Mouse (Mus musculus) thymus, postnatal 0 days (tissue): ENCODE results near the gene Plaur. TPM values are rescaled to one million over a fixed set of nuclear protein-coding genes. Genes with fewer than 3 reads are reported as not detected.

Source experiments
- DNase-seq: peaks from one replicate; pipeline ENCODE4 v3.0.0-alpha.2; 2015; ENCODE audit warnings: low spot score
- polyA plus RNA-seq: library from polyadenylated mRNA; unstranded; fragments of >200 nt; fragmentation: Nextera tagmentation; extraction: Ambion mirVana; gene quantifications from 2 replicates; pipeline ENCODE4 v1.2.1, GENCODE M21; 2015

Gene Plaur
- polyA plus RNA-seq, 1 experiment from 2014 or later: 3.0 TPM

- DNase-seq: no peak
Observed at GRCm38 (mm10) chr7:24445266-24445926, 16.9 kb upstream of the Plaur start.

GRCm38 (mm10) chr7:24446697-24447340, 15.5 kb upstream of the Plaur start:
- DNase-seq: no peak

DNA sequence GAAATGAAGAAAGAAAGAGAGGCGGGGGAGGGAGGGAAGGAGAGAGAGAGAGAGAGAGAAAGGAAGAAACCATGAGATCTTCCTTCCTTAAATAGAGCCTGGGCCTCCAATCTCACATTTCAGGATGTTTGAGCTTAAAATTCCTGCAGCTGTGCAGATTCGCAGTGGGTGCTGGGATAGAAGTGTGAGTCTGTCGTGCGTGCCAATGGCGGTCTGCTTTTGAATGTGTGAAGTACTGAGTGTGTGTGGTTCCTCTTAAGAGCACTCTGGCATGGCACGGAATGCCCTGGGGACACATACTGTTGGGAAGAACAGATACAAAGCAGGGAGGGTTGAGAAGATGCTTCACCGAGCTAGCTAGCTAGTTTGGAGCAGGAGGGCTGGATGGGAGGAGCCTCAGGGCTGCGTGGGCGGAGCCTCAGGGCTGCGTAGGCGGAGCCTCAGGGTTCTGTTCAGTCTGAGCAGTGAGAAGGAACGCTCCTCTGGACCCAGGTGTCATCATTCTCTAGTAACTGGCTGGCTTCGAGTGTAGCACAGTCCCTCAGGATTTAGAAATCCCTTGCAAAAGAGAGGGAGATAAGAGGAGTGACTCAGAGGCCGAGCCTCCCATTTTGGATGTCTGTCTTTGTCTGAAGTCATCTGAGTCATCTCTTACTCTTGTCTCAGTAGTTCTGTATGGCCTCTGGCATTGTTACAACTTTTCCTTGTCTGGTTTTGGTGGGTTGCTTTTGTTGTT, 13.3 kb upstream of the Plaur start:
- DNase-seq: no peak

DNA sequence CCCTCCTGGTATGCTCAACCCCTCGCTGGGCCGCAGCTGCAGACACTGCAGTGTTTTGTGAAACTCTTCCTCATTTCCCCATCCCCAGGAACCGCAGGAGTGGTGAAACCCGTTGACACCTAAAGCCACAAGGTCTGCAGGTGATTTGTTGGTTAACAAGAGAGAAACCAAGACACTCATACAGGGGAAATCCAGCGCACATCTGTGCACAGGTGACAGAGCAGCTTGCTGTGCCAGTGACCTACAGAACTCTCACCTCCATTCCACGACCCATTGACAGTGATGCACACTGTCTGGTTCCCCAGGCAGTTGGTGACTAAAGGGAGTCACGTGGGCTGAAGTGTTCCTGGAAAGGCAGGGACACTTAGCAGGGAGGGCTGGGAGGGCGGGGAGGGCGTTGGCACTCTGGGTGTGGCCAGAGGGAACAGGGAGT, 11.7 kb upstream of the Plaur start:
- DNase-seq: peak; percentile 64

- DNase-seq: peak; percentile 55
Observed at GRCm38 (mm10) chr7:24451855-24452311, 10.4 kb upstream of the Plaur start, which contains the start of gene Irgc1. TSS of gene Irgc1 (minus strand) at chr7:24452297.

DNA sequence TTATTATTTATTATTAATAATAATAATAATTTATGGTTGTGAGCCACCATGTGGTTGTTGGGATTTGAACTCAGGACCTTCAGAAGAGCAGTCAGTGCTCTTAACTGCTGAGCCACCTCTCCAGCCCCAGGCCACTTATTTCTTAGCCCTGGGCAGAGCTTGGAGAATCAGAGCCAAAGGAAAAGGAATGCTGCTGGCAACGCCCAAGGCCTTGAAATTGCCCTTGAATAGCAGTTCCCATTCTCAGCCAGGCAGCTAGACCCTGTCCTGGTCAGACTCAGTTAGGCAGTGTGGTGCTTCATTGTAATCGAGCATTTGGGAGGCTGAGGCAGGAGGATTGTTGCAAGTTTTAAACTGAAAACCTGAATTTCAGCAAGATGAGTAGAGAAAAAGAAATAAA, 8.1 kb upstream of the Plaur start:
- no peak for DNase-seq

GRCm38 (mm10) chr7:24455726-24456125, 6.6 kb upstream of the Plaur start:
- no peak for DNase-seq

DNA sequence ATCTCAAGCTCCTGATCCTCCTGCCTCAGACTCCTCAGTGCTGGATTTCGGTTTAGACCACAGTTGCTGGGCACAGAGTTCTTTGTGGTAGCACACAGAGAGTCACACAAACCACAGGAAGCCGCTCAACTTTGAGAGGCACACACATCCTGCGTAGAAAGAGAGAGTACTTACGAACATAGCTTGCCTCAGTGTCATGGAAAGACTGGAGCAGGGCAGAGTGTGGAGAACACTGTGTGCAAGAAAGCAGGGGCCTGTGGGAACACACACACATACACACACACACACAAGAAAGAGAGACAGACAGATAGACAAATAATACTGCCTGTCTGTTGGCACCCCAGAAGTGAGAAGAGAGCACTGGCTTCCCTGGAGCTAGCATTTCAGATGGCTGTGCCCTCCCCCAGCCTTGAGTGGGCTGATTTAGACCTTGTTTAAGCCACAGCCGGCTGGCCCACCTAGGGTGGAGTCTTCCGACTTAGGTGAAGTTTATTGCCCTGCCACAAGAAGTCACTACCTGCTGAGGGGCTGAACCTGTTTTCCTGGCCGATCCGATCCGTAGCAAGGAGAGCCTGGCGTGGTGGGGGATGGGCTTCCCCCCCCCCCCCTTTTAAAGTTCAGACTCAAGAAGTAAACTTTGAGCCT, 4.4 kb upstream of the Plaur start:
- DNase-seq: peak; percentile 92

GRCm38 (mm10) chr7:24459440-24459839, 2.8 kb upstream of the Plaur start:
- no peak for DNase-seq

DNA sequence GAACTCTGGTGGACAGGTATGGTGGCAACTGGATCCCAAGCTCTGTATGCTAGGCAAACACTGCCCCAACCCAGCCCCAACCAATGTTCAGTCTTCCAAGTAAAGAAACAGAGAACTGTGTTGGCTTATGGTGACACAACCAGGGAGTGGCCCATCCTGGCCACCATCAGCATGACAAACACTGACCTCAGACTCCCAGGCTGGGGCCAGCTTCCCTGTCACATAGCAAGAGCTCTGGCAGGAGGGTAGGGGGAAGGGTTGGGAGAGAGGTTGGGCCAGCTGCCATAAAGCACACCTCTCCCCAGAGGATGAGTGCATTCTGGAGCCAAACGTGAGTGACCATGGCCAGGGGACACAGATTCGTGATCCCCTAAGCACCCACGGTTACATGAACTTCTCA, 2.4 kb upstream of the Plaur start:
- no peak for DNase-seq

GRCm38 (mm10) chr7:24461376-24462051, 770 bp upstream of the Plaur start:
- DNase-seq: no peak

DNA sequence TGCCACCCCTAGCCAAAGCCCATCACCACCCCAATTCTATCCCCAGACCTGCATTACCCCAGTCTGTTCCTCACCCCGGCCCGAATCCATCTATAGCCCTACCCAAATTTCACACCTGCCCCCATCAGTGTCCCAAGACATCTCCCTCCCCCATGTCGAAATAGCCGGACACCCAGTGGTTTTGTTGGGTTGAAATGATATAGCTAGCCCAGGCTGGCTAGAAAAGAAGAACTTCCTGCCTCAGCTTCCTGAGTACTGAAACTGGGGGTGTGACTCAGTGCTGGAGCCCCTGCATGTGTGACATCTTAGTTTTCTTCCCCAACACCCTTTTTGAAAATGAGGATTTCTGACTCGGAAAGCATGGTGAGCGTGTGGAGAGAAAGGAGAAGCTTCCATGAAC, 4.6 kb downstream of the Plaur start:
- DNase-seq: no peak

- DNase-seq: peak; percentile 81
Observed at GRCm38 (mm10) chr7:24467886-24468285, 5.6 kb downstream of the Plaur start.

DNA sequence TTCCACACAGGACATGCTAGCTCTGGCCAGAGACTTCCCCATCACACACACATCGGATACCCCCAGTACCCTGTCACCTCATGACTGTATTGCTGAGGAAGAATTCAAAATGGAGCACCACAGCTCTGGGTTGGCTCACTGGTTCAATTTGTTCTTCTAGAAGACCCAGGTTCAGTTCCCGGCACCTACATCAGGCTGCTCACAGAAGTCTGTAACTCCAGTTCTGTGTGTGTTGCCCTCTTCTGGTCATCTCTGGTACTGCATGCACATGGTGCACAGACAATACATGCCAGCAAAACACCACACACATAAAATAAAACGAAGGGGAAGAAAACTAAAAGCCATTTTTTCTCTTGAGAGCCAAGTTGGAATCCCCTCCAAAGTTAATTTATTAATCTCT, 6.8 kb downstream of the Plaur start:
- no peak for DNase-seq

- no peak for DNase-seq
Observed at GRCm38 (mm10) chr7:24470356-24470755, 8.1 kb downstream of the Plaur start.

DNA sequence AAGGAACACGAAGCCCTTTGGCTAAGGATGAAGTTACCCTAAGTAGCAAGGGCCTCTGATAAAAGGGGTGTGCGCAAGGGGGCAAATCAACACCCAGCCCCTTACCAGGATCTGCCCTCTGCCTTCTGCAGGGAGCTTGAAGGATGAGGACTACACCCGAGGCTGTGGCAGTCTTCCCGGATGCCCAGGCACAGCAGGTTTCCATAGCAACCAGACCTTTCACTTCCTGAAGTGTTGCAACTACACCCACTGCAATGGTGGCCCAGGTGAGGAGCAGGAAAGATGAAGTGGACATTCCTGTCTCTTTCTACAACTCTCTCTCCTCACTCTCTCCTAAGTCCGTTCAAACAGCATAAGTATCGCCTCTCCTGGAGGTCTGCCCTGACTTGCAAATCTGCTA, 10.2 kb downstream of the Plaur start:
- DNase-seq: no peak

DNA sequence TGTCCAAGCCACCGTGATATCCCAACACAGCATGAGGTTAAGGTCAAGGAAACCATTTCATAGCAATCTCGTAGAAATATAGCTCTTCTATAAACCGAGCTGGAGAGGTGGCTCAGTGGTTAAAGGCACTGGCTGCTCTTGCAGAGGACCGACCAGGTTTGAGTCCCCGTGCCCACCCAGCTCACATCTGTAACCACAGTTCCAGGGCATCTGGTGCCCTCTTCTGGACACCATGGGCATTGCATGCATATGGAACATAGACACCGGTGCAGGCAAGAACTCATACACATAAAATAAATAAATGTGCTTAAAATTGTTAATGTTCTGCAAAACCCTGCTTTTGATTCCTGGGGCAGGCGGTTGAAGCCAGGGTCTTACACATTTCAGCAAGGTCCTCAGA, 10.7 kb downstream of the Plaur start:
- peak; percentile 60 for DNase-seq

DNA sequence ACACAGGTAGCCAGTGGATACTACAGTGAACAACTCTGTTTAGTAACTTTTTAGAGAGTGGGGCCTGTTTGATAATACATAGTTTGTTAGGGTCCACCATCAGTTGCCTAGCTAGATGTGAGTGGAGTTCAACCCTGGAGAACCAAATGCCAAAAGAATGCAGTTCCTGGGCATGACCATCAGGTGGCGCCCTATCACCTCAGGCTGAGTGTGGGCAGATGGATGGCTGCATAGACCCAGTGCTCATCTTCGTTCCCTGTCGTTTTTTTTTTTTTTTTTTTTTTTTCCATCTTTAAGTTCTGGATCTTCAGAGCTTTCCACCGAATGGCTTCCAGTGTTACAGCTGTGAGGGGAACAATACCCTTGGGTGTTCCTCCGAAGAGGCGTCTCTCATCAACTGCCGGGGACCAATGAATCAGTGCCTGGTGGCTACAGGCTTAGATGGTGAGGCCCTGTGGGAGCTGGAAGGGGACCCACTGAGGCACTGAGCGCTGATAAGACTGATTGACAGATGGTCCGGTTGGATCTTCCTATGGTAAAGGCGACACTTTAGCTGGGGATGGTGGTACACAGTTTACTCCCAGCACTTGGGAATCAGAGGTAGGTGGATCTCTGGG, 11.7 kb downstream of the Plaur start:
- peak; percentile 58 for DNase-seq

GRCm38 (mm10) chr7:24474811-24475506, 12.7 kb downstream of the Plaur start:
- no peak for DNase-seq

- no peak for DNase-seq
Observed at GRCm38 (mm10) chr7:24476338-24476737, 14.1 kb downstream of the Plaur start.
